Mouse (Mus musculus) retina, postnatal 1 day (tissue): ENCODE measurements around the gene Garnl3.

Source experiments
- DNase-seq: peaks from one replicate; pipeline ENCODE4 v3.0.0-alpha.2; 2012

The Garnl3 gene

DNA sequence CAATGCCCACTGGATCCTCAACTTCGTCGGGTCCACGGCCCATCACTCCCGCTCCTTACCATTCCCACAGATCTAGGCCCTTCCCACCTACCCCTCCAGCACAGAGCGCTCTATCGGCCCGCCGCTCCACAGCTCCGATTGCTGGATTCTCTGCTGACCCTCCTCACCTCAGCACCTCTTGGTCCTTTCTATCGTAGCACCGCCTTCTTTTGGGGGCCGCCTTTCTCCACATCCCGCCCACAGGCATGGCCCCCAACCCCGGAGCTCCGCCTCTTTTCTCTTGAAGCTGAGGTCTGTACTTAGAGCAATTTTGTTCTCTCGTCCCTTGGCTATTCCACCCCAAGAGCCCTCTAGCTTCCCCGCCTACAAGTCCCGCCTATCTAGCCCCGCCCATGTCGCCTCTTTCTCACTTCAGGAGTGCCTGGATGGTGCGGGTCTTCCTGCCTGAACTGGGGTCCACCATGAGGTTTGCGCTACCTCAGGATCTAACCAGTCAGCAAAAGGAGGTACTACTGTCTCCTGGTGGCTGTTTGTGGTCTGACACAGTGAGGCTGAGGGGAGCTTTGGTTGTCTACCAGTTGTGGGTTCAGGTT lies at the start of gene Garnl3:
TSS of gene Garnl3 (minus strand) at position 155 of the 593 bp plus-strand sequence.
- DNase-seq, result peak; percentile 78

DNA sequence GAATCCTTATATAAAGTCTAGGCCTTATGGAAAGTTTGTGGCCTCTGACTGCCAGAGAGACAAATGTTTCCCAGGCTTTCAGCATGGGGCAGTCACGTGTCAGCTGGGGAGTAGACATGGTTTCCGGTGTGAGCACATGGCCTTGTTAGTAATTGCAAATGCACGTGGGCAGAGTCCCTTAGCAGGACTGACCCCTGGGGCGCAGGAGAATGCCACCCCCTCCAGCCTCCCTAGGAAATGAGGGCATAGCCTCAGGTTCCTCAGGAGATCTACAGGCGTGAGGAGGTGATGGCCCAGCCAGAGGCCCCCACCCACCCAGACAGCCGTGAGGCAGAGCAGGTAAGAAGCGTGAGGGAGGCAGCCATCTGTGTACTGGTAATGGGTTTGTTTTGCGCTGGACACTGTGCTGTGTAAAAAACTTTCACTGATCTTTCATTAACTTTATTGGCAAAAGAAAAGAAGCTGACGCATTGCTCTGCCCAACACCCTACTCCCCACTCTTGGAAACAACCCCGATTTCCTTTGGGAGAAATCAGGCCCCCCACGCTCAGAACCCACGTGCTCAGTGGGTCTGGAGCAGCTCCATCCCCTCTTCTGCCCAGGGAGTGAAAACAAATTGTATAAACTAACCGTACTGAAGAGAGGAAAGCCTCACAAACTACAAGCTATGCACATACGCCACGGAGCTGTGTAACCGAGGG lies 48.6 kb upstream of the Garnl3 start:
- DNase-seq, result peak; percentile 66

DNA sequence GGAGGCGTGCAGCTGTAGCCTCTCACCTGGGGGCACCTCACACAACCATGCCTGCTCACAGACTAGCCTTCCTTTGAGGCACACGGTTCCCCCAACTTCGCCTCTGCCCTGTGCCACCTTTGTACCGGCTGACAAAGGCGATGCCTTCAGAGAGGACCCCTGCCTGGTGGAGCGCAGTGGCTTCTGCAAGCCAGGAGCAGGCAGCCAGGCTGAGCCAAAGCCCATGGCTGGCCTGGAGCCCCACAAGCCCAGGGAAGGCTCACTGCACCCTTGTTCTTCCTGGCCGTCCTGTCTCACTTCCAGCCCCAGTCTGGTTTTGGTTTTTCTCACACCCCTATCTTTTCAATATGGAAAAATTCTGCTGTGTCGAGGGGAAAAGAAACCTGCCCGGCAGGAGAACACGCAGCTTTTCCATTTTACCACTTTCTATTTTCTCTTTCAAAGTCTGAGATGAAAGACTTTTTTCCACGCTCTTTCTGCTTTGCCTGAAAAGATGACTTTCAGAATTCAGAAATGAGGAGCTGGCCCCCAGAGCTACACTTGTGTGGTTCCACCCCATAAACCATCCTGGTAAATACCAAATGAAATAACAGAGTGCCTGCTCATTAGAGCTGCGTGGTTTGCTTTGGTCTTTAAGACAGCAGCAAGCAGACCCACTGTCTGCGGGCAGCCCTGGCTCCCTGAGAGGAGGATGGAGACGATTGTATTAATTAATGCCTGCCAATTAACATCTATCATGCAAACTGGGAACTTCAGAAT lies 47.9 kb upstream of the Garnl3 start:
- DNase-seq, result no peak

DNA sequence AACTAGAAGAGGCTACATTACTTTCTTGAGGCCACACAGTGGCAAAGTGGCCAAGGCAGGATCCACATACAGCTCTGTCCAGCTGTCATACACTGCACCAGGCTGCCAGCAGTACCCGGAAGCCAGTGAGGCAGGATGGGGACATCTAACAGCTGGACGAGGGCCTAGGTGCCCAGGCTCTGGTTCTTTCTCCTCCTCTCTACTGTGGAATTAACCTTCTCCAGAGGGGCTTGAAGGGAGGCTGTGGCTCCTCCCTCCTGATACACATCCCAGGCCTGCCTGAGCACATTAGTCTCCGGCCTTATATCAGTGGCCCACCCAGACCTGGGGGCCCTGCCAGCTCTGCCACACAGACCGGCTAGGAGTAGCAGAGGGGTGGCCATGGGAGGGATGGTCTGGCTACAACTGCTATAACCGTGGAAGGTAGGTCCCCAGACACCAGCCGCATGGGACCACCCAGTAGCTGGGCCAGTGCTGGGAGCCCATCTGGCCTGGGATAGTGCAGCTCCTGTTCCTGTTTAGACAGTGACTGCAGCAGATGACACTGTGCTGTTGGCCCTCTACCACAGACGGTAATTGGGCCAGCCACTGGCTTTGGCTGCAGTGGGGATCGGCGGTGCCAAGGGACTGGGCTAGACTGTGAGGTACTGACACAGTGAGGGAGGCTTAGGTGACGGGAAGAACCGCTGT lies 46.9 kb upstream of the Garnl3 start:
- DNase-seq, result peak; percentile 79

DNA sequence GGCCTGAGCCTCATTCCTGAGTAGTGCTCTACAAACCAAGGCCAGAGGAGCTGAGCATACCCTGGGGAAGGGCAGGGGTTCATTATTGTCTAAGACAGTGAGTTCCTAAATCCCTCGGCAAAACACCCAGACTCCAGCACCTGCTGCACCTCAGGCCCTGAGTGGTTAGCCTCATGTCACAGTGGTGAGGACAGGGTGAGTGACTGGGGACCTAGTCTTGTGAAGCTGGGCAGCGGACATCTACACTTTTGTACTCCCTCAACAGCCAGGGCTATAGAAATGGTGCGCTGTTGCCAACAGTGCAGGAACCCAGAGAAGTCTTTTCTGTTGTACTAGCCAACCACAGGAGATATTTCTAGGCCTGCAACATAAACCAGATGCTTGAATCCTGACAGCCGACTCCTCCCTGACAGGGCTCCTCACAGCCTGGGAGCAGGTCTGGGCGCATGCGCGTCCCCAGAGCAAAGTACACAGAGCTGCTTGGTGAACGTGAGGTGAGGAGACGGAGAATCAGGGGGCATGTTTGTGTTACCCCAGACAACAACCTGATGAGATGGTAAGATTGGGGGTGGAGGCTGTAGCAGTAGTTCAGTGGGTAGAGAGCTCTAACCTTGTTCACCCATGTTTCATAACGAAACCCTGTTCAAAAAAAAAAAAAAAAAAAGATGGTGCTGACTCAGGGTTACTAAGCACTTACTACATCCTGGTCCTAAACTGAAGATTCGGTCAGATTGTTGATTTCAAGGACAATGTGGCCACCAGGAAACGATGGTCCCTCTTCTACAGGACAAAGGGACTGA lies 46.2 kb upstream of the Garnl3 start:
- no peak for DNase-seq

DNA sequence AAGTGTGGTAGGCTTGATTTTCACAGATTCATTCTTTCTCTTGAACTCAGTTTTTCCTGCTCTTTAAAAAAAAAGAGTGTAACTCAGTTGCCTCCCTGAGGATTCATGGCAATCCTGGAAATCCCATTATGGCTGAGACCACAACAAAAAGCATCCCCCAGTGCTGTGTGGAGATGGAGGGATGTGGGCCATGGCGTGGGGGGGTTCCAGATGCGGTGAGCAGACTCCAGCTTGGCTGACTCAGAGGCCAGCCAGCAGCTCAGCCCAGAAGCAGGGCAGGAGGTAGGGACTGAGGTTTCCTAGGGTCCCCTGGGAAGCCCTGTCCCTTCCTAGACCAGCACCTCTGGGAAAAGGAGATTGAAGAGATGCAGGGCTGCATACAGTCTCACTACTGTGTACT lies 45.5 kb upstream of the Garnl3 start:
- no peak for DNase-seq

DNA sequence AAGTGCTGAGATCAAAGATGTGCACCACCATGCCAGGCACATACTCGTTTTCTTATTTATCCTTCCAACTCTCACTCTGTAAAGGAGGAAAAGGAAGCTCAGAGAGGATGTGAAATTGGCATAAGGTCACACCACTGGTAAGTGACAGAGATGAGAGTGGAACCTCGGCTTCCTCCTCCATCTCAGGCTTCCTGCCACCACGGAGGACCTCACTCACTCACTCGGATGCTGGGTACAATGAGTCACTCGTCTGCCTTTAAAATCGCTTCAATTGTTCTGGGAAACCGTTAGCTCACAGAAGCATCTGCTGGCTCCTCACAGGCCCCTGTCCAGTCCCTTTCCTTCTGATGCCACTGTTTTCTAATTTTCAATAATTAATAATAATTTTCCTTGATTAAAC lies 45.1 kb upstream of the Garnl3 start:
- DNase-seq, result no peak

DNA sequence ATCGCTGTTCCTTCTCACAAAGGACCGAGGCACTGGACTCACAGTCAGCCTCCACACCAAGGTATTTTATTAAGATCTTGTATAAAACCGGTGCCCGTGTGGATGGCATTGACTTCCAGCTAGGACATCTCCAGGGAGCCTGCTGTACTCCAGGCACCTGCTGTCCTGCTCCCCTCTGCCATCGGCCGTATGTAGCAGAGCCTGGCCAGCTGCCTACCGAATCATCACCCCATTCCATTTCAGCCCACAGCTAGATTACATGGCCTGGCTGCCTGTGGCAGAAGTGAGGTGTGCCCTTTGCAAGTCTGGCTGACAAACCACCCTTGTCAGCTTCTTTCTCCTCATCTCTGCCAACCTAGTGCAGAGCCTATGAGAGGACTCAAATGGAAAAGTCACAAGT lies 42.2 kb upstream of the Garnl3 start:
- DNase-seq, result no peak

DNA sequence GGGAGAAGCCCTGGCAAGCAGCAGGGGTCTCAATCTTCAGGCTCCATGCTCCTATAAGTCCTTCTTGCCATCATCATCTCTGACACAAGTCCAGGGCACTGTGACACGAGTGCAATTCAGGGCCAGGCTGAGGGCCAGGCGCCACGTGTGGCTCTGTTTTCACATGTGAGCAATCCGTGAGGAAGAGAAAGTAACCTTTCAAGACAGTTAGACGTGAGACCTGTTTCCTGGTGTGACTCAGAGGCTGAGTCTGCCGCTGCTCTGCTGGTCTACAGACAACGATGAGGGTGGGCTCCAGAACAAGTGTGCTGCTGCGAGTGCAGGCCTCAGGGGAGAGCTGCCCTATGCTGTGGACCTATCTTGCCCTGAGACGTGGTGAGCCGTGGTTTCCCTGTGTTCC lies 41.7 kb upstream of the Garnl3 start:
- DNase-seq, result no peak

DNA sequence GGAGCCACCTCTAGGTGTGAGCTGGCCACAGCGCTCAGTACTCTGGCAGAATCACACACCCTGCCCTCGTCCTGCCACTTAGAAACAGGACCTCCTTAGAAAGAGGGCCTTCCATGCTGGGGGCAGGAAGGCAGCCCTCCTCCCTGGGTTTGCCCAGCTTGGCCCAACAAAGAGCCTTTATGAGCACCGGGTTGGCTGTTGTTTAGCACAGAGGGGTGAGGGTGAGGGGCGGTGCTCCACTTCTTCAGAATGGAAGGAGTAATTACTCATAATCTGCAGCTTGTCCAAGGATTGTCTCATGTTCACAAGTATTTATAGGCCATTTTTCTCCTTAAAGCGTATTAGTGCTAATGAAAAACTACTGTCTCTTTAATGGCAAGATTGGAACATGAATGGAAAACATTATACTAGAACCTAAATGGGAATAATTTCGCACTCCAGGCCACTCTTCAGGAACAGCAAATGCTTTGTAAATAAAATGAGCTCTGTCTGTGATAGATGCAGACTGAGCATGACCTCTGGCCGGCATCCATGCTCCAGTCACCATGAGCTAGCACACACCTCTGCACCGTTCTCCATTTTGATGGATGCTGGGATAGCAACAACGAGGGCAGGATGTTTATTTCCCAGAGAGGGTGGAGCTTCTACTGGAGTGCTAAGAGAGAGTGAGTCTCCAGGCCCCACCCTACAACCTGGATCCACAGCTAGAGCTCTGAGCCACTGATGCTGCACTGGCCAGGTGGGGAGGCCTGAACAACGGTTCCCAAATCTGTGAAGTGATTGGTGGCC lies 39.5 kb upstream of the Garnl3 start:
- DNase-seq, result peak; percentile 48

DNA sequence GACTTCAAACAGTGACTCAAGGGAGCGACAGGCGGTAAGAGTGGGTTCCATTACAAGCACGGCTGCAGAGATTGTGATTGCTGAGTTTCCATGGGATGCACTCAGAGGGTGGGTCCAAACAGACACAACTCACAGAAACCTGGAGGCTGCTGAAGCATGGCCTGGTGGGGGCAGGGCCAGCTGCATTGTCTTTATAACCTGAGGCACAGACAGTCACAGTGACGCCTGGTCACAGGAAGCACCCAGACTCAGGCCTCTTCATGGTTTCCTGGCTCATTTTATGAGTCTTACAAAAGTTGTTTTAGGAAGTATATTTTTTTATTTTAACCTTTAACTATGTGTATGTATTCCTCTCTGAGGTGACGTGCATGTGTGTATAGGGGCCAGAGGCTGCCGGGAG lies 38.0 kb upstream of the Garnl3 start:
- no peak for DNase-seq

DNA sequence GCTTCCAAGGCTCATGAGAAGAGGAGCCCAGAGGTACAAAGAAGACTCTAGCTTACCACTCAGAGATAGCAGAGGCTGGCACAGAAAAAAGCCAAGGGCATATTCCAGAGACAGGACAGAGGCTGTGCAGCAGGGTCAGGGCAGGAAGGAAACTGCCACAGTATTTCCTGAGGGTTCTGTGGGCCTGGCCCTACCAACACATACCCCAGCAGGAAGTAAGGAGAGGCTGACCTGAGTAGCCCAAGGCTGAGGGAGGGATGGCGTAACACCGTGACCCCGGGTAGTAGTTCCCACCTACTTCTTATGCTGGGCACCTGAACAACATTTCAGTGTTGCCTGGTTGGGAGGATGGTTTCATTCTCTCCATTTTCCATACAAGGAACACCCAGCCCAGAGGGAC lies 35.6 kb upstream of the Garnl3 start:
- DNase-seq, result no peak

DNA sequence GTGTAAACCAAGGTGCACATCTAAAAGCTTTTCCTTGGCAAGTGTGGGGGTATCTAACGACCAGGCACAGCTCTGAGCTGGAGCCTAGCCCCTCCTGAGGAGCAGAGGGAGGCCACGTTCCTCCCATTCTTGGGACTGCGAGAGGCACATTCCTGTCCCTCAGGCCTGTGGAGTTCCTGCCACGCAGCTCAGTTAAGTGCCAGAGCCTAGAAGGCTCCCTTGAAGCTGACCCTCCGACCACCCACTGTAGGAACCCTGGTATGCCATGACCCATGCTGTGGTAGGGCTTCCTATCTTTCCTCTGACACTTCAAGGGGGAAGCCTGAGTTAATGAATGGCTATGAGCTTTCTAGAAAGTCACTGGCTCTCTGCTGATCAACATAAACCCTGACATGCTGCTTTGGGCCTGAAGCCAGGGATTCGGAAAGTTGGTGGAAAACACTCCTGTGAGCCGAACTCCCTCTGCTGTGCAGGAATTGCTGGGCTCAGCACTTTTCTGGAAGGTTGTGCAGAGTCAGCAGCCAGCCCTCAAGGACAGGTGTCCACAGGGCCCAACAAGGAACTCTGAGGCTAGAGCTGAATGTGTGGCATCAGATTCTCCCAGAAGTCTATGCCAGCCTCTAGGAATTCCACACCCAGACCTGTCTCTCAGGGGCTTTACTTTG lies 34.4 kb upstream of the Garnl3 start:
- no peak for DNase-seq

DNA sequence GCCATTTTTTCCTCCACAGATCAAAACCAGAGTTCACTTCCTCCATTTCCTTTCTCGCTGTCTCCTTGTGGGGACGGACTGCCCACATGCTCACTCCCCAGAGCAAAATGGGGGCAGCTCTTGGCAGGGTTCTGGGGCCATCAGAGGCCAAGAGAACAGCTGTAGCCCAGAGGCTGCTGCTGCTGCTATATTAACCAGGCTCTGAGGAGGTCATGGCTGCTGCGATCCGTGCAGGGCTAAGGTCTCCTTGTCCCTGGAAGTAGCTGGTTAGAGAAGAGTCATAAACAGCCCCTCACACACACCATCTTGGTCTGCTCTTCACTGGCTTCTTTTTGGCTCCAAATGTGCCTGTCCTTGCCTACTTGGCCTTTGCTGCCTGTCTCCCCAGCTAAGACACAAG lies 33.8 kb upstream of the Garnl3 start:
- DNase-seq, result no peak

DNA sequence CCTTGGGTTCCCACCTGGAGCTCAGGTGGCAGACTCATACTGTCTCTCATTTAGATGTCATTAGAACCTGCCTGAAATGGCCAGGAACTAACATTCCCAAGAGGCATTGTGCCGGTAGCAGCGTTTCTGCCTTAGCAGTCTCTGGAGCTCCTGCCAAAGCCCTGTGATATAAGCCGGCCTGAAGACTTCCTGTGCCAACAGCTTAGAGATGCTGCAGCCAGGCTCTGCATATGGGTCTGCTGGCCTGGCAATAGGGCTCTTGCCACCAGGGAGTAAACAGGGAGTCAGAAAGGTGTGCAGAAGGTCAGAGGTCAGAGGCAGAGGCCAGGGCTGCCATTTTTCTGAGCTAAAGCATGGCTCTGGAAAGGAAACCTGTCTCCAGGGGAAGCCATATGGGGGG lies 33.2 kb upstream of the Garnl3 start:
- DNase-seq, result no peak

DNA sequence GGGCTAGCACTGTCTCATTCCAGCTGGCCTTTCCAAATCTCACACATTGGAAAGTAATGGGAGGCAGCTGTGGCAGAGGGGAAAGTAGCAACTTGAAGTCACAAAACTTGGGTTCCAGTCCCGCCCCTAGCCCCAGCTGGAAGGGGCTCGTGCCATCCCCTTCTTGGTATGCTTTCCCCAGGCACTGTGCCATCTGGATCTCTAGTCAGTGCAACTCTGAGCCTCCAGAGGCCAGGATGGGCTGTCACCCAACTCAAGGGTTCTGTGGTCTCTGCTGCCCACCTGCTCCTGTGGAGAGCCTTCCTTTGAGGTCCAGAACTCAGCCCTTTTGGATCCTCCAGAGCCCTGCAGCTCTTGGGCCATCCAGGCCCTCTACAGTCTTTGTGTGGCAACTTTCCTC lies 30.7 kb upstream of the Garnl3 start:
- DNase-seq, result no peak

DNA sequence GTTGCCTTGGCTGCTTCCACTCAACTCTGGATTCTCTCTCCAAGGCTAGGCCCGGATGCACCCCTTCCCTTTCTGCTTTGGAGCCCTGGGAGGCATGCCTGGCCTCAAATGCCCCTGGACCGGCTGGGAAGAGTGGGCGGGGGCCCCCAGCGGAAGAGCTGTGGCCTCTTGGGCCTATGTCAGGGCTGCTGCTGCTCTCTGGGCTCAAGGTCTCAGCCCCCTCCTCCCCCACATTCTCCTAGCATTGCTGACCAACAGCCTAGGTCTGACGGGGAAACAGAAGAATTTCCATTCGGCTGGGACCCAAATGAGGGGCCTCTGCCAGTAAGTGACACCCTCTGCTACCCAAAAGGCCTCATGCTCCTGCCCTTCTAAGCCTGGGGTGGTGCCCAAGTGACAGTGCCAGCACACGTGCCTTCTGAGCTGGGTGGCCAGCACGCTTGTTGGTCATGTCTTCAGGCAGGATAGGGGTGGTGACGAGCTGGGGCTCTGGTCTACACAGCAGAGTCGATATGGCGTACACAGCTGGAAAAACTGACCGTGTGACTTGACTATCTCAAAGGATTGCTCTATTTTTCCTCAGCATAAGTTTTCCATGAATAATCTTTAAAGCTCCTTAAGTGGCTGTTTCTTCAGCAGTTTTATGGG lies 29.0 kb upstream of the Garnl3 start:
- no peak for DNase-seq

DNA sequence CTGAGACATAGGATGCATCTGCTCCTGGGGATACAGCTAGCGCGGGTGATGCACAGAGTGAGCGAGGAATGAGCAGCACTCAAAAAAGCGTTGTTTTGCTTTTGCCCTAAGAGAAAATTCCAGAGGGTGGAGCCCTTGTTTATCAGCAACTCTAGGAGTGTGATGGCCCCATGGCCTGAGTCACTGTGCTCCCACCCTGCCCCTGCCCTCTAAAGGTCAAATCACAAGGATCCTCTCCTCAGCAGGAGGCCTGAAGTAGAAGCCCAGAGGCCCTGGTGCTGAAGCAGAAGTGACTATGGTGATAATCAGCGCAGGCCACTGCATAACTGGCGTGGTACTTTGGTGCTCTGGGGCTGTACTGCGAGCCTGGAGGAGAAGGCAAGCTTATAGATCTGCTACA lies 28.1 kb upstream of the Garnl3 start:
- no peak for DNase-seq

DNA sequence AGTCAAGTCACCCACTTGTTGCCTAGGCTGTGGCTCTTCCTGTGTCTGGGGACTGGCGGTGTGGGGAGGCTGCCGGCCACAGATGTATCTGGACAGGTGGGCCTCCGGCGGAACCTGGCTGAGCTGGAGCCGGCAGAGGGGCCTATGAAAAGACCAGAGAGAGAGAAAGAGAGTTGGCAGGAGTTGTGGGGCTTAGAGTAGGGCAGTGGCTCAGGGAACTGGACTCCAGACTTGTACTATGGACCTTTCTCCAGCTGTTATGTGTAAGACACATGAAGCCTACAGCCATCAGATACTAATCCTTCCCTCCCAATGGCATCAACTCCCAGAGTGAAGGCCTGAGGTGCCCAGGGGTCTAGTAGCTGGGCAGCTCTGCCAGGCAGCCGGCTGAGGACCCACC lies 27.4 kb upstream of the Garnl3 start:
- DNase-seq, result no peak

DNA sequence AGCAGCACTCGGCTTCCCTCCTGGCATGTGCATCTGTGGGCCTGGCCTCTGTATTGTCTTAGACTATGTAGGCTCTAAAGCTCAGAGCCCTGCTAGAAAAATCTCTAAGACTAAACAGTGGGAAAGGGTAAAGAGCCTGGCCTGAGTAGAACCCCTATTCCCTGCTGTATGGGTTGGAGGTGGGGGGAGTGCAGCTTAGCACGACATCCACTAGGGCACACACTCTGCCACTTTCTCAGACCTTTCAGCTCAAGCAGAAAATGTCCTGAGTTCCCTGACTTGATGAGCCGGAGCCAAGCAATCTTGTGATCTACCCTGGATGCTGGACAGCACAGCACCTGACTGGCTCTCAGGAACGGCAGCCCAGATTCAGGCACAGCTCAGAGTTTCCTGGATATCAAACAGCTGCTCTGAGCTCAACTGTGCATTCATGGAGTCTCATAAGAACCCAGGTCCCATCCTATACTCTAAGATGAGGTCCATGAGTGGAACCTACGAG lies 24.9 kb upstream of the Garnl3 start:
- DNase-seq, result no peak
